Mouse (Mus musculus) frontal cortex, postnatal 10 days (tissue): Measurements from ENCODE around the gene Wdcp.
"Not testable (repeated sequence)": the region's sequence is repeated elsewhere in the genome, so short reads cannot be mapped to it uniquely, and the experiment has no call there.

ENCODE experiments used
- DNase-seq, 2 experiments: peaks; one replicate each; pipeline ENCODE4 v3.0.0; 2022; ENCODE audit warnings: low spot score in 2 of 2, mixed read lengths in 1 of 2

The Wdcp gene

DNA sequence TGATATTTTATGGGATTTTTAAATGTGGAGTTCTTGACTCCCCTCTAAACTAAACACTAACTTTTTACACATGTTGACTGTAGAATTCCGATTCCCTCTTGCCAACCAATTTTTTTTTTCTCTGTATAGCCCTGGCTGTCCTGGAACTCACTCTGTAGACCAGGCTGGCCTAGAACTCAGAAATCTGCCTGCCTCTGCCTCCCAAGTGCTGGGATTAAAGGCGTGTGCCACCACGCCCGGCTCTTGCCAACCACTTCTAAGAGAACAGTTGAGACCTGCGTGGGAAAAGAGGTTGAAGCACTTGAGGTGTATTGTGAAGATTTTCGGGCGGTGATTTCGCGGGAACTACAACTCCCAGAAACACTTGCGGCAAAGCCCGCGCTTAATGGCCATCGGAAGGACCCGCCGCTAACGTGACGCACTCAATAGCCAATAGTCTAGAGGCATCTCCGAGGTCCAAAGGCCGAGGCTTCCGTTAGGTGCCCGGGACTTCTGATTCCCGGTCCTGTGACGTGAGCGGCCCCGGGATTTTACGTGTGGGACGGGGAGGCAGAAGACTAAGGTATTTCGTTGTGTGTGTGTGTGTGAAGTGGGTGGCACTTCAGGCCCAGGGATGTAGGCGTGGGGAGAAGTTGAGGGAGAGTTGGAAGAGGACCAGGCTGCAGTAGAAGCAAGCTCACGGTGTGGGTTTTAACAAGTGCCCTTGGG, at the start of gene Wdcp:
TSS of gene Wdcp (plus strand) at position 414 of the 708 bp plus-strand sequence.
- DNase-seq, result peak; percentile 85 to 89

DNA sequence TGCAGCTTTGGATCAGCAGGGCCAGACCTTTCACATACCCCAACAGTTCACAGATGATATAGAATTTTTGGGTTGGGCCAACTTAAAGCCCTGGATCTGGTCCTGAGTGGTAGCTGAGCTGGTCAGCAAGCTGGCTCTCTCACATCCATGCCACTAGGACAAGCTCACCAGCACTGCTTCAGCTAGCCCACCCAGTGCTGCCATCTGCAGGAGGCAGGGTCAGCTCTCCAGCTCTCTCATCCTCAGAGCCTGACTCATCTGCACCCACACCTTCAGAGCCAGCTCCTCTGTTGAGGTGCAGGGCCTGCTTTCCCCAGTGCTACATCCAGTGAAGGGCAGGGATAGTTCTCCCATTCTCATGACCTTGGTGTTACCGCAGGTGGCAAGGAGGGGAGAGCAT, 49.4 kb upstream of the Wdcp start:
- DNase-seq, result no peak

DNA sequence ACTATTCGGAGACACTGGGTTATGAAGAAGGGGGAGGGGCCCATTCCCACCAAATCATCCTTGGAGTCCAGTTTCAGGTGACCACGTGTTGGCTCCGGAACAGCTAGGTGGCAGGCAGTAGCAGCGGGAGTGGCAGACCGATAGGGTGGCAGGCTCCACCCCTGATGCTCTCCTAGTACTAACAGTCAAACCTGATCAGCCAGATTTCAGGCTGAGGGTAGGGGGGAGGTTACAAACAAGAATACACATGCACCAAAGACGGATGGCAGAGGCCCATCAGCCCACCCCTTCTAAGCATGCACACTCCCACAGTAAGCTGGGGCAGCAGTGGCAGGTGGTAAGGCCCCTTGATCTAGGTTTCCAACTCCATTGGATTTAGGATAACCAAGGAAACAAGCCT, 45.6 kb upstream of the Wdcp start:
- DNase-seq, result not testable (repeated sequence)

DNA sequence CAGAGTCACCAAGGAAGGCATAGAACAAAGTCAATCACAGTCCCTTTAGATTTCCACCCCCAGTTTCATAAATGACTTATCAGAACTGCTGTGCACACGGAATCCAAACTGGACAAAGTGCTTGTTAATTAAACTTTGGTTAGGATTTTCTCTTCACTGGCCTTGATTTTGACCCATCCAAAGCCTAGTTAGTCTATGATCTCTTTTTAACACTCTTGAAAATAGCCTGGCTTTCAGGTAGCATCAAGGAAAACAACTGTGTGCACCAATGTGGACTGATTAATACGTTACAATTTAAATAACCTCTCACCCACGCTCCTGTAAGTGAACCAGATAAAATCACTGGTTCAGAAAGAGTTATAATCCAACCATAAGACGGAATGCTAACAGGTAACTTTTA, 32.1 kb upstream of the Wdcp start:
- DNase-seq, result no peak

DNA sequence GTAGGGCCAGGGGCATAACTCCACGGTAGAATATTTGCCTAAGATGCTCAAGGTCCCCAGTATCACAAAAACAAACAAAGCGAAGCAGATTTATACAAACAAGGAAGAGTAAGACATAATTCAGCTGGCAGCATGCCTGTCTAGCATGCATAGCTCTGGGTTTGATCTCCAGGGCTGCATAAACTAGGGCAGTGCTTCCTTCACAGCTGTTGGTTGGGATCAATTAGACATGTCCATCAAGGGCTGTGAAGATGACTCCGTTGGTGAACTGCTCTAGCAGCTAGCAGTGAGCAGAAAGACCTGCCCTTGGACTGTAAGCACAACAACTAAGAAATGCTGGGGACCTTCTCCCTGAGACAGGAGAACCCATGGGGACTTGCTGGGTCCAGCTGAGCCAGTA, 31.4 kb upstream of the Wdcp start:
- no peak for DNase-seq

DNA sequence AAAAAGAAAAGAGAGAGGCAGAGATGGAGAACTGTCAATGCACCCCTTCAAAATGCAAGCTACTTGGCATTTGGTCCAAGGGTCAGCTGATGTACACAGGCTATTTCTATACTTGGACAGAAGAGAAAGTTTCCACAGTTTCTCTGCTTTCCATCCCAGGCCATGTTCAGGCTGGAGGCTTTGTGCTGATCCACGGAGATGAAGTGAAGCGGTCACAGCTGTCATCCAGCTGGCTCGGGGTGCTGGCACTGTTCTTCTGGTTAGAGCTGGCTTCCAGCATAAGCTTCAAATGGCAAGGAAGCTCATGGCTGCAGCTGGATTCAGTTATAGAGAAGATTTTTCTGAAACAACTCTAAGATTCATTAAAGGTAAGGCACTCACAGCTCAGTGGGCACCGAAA, 29.5 kb upstream of the Wdcp start:
- DNase-seq, result no peak

DNA sequence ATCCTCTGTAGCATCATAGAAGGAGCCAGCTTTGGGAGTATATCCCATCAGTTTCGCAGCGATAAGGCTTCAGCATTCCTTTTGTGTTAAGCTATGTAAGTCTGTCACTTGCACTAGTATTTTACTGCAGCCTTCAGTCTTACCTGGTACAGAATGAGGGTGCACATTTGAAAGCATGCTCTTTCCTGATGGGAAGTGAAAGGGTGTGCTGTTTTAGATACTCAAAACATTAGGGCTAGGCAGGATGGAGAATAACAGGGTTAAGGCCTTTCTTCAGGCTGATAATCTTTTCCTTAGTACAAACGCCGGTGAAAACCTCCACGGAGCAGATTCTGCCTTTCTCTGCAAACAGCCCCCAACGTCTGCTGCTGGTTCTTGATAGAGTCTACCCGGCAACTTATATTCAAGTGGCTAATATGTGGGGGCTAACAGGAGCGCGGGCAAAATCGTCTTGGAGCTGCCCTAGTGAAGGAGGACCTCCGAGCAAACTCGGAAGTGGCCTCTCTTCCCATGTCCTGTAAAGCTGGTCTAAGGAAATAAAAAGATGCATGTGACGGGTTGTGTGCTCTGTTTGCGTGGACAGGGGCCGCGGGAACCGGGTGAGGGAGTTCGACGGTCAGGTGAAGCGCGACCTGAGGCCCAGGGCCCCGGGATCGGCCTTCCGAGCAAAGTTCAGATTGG, 26.3 kb upstream of the Wdcp start:
- no peak for DNase-seq

DNA sequence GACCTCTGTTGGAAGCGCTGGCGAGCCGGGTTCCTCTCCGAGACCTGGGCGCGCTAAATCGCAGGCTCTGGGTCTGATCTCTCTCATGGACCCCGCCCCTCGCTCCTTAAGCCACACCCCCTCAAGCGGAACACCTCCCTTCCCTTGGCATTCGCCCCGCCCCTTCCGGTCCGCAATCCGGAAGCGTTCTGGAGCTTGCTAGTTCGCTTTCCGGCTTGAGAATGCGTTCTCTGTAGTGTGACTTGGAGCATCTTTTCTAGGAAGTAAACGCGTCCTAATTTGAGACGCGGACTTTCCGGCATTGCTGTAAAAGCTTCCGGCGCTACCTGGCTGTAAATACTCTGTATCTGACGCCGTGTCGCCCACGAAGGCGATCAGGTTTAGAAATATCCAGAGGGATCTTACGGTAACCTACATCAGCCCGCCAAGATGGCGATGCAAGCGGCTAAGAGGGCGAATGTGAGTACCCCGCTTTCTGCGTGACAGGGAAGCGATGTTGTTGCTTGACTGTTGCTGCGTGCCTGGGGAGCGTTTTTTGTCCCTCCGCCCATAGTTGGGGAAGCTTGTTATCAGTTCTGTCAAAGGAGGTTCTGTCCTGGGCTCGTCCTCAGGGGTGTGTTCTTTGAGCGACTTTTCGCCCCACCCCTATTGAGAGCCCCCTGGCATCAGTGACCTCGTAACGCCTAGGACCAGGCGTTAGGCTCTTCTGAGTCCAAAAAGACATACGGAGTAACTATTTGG, 25.6 kb upstream of the Wdcp start, which contains the start of gene Sf3b6:
TSS of gene Sf3b6 (plus strand) at position 184 of the 741 bp plus-strand sequence.
- peak; percentile 96 to 97 for DNase-seq

DNA sequence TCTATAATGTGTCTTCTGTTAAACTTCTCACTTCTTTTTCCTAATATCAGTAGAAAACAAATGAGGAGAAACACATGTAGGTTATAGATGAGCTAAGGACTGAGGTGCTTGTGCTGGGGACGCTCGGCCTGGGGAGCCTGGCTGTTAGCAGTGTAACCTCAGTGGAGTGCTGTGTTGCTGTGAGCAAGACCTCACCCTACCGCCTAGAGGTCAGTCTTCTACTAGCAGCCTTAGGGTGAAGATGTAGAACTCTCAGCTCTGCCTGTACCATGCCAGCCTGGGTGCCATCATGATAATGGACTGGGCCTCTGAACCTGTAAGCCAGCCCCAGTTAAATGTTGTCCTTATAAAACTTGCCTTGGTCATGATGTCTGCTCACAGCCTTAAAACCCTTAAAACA, 15.8 kb upstream of the Wdcp start:
- DNase-seq, result no peak

DNA sequence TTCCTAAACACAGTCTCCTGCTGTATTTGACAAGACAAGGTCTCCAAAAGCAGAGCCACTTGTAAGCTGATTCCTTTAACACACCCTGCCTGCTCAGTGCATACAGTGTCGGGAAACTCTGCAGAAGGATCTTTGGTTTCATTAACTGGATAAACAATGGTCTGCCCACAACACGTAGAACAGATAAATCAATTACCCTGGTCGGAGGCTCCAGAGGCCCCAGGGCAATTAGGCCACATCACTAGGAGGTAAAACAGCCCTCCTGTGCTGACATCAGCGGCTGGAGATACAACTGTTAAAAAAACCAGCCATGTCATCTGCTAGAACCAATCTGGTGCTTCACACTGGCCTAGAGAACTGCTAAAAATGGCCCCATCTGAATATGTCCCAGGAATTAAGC, 6.1 kb upstream of the Wdcp start:
- no peak for DNase-seq

DNA sequence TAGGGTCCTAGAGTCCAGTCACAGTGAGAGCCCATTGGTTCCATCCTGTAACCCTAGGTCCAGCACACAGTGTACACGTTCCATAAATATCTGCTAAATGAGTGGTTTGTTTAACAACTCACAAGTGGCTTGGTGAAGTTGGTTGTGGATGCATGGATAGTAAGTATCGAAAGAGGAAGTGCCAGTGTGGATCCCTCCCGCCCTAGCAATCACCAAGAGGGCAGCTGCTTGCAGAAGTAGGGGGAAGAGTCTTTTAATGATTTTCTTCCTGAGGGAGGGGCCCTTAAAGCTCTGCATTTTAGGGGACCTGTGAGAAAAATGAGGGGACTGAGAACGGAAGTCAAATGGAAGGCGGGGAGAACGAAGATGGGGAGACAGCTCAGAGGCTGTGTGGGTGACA, 3.1 kb upstream of the Wdcp start:
- DNase-seq, result no peak

DNA sequence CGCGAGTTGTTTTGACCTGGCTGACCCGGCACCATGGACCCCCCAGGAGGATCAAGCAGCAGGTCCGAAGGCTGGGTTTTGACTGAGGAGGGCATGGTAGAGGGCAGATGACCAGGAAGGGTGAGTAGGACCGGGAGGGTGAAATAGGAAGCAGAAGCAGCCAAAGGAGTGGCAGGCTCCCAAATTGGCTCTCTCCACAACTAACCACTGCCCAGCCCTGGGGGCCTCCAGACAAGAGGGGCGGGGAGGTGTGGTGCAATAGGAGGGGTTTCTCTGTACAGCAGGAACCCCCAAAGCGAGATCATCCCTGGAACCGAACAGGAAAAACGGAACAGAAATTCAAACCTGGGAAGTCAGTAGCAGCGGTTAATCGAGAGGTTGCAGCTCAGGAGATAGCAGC, 2.4 kb upstream of the Wdcp start:
- DNase-seq, result no peak

DNA sequence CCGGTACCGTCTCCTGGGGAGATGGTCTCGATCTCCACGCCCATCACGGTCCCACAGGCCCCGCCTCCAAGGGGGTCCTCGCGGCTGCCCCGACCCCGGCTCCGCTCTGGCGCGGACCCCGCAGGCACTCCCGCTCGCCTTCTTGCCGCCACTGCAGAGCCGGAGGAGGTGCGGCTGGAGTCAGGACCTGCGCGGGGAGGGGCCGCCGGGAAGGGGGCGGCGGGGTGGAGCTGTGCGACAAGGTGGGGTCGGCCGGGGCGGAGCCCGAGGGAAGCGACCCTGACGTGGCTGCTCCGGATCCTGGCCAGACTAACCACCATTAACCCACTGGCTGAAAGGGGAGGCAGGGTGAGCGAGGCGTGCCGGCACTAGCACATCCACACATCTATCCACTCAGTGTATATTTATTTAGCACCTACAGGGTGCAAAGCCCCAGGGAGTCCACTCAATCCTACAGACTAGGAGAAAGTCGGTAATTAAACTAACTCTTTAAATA, 1.7 kb upstream of the Wdcp start, which contains the start of gene Fkbp1b:
TSS of gene Fkbp1b (minus strand) at position 200 of the 496 bp plus-strand sequence.
- DNase-seq, result peak in 1 of 2 experiments; percentile 51

DNA sequence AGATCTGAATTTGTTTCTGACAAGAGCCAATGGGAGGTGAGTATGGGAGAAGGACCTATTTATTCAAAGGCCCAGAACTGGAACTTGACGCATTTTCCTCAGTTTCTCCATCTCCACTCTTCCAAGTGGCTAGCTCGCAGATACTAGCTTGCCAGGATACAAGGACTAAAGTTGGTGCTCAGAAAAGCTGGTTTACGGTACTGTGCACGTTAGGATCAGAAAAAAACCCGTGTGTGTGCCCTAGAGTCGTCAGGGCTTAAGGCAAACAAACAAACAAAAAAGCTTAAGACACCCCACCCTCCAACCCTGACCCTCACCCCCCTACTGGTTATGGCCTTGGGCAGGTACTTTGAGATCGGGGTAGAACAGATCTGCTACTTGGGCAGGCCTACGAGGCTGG, 647 bp upstream of the Wdcp start:
- DNase-seq, result no peak

DNA sequence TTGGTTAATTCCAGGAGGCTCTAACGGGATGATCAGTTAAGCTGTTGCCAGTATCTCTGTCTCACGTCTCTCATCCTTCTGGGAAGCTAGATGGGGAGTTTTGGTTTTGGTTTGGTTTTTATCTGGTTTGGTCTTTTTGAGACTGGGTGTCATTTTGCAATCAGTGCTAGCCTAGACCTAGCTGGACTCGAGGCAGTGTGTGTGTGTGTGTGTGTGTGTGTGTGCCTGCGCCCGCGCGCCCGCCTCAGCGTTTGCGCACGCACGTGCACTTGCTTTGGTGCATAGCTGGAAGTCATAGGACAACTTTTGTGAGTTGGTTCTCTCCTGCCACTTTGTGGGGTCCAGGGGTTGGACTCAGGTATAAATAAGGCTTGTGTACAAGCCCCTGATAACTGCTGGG, 638 bp downstream of the Wdcp start:
- DNase-seq, result no peak

DNA sequence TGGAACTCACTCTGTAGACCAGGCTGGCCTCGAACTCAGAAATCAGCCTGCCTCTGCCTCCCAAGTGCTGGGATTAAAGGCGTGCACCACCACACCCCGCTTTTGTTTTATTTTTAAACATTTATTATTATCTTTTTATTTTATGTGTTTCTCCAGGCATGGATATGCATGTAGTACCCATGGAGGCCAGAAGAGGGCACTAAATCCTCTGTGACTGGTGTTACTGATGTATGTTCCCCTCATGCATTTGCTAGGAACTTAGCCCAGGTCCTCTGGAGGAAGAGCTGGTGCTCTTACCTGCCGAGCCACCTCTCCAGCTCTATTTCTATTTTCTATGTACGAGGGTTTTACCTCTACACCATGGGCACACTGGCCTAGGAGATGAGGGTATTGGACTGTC, 13.1 kb downstream of the Wdcp start:
- DNase-seq, result no peak

DNA sequence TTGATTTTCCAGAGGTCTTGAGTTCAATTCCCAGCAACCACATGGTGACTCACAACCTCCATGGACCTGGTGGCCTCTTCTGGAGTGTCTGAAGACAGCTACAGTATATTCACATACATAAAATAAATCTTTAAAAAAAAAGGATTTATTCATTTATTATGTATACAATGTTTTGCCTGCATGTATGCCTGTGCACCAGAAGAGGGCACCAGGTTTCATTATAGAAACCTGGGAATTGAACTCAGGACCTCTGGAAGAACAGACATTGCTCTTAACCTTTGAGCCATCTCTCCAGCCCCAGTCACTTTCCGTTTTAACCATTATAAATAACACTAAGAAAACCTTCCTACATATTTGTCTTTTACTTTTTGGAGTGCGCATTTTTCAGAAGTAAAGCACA, 13.7 kb downstream of the Wdcp start:
- no peak for DNase-seq

DNA sequence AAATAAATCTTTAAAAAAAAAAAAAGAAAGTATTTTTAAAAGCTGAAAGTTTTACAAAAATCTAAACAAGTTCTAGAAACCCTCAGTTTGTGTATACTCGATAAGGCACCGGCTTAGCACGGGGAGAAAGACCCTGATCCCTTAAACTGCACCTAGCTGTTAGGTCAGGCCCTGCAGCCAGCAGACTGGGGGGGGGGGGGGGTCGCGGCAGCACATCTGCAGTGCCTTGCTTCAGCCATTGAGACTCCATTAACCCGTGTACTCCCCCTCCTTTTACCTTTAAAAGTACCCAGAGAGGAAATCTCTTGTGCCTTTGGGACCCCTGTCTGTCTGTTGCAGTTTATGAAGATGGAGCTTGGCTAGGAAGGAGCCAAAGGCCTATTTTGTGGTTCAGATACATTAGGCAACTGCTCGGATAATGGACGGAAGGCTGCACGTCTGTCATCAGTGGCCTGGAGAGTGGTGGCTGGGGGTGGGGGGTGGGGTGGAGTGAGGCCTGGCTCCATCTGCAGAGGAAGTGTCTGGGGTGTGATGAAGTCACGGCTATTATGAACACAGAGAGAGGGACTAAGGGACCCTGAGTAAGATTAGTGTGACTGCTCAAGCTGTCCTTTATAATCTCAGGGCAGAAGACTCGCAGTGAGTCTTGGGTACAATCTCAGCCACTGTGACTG, 16.3 kb downstream of the Wdcp start:
- DNase-seq, result no peak

DNA sequence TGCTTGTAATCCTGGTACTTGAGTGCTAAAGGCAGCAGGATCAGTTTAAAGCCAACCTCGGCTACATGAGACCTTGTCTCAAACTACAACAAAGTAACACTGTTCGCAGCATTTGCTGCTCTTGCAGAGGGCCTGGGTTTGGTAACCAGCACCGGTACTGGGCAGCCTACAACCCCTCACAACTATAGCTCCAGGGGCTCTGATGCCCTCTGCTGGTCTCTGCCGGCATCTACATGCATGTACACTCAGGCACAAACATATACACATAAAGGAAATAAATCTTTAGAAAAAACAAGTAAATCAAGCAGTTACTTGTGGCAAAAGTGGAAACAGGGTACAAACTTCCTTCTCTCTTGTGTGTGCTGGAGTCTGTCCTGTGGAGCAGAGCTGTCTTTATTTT, 19.6 kb downstream of the Wdcp start:
- DNase-seq, result no peak

DNA sequence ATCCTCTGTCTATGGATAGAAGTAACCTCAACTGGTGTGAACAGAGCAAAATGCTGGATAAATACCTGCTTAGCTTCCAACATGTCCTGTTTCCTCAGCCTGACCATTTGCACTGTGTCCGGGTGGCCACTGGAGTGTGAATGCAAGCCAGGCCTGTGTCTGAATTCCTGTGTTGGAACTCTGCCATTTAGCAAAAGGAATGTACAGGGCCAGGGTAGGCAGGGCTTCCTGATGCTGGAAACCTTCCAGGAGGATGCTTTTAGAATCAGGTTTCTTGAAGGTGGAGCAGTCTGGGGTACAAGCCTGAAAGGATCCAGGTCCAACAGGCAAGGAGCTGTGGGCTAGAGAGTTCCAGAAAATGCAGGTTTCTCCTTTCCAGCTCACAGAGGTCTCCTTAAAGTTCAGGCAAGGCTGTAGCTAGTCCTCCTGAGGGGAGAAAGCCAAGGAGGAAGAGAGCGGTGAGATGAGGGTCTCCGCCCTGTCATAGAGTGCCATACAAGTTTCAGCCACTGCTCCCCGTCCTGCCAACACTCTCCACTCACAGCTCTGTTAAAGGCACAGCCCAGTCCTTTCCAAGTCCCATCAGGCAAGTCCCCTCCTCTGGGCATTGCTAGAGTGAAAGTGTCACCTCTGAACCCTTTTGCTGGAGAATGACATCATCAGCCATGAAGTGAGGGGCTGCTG, 20.7 kb downstream of the Wdcp start:
- DNase-seq, result no peak

DNA sequence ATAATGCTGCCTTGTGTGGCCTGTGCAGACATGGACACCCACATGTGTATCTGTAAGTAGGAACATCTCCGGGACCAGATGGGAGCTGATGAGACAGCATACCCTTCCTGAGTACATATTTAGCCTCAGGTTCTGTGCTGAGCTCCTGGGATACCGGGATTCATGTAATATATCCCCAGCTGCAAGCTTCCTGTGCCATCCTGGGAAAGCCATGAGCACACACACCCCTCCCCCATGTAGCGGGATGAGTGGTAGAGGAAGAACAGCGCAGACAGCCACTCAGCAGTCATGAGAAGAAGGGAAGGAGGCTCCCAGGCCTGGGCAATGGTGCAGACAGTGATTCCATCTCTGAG, 21.2 kb downstream of the Wdcp start:
- DNase-seq, result no peak

DNA sequence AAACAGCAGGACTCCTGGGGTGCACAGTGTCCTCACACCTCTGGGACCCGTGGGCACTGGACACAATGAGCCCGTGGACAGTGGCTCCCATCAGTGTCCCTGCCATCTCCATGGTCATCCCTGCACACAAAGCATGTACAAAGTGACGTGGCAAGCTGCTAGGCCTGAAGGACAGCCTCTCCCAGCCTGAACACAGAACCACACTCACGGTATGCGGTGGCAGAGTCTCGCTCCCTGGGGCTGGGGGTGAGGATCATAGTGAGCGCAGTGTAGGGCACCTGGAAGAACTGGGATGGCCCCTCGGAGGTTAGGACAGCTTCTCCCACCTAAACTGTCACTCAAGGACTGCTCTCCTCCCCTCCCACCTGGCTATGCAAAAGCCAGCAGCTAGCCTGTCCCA, 25.8 kb downstream of the Wdcp start:
- DNase-seq, result no peak
